Mouse (Mus musculus): ENCODE data around the gene Stab2.

- TF ChIP-seq CTCF (IDR thresholded peaks at IDR 0.05) (no peak), EP300 (IDR thresholded peaks at IDR 0.05) (peak; percentile 87)
Observed at GRCm38 (mm10) chr10:86923602-86924001, 84.2 kb downstream of the Stab2 start.

Measured in lung, postnatal 0 days (tissue).